Mouse (Mus musculus) embryonic fibroblast, embryonic 13.5 days (primary cell): ENCODE measurements around the gene Tm9sf2.

ENCODE experiments used
- CTCF ChIP-seq: IDR thresholded peaks from 2 replicates; pipeline ENCODE4 v1.5.1; 2011; ENCODE audit warnings: mild to moderate bottlenecking, control low read depth, low read length, moderate library complexity, borderline replicate concordance; ENCODE audit not compliant: insufficient read depth
- POLR2A ChIP-seq: IDR thresholded peaks from 2 replicates; pipeline ENCODE4 v1.6.1; 2011; ENCODE audit warnings: low read depth, mild to moderate bottlenecking, control low read depth, low read length, moderate library complexity

- TF ChIP-seq CTCF (no peak), POLR2A (no peak)
Measured at GRCm38 (mm10) chr14:122131644-122132043, 24.8 kb downstream of the Tm9sf2 start.
